Mouse (Mus musculus) lung, adult 2 months (tissue): Measurements from ENCODE around the gene C2cd3. TPM values are rescaled to one million over a fixed set of nuclear protein-coding genes. Genes with fewer than 3 reads are reported as not detected.

Experiments
- DNase-seq: peaks from one replicate; pipeline ENCODE4 v3.0.0; 2022
- H3K4me1 ChIP-seq: fragments of 200-500 bp; 2 replicates; pipeline ENCODE4 v1.6.1; 2011; ENCODE audit warnings: low read length; ENCODE audit not compliant: control insufficient read depth, insufficient read depth
- H3K4me3 ChIP-seq: fragments of 200-500 bp; replicated peaks from 2 replicates; pipeline ENCODE3; 2011; ENCODE audit warnings: low read depth, mild to moderate bottlenecking, control low read depth, low read length; ENCODE audit errors: extremely low read depth
- CTCF ChIP-seq: fragments of 200-500 bp; IDR thresholded peaks from 2 replicates; pipeline ENCODE4 v1.5.1; 2011; ENCODE audit warnings: mild to moderate bottlenecking, low read length, control low read depth; ENCODE audit not compliant: insufficient read depth
- POLR2A ChIP-seq: fragments of 200-500 bp; IDR thresholded peaks from 2 replicates; pipeline ENCODE4 v1.6.1; 2011; ENCODE audit warnings: low read depth, mild to moderate bottlenecking, control low read depth, low read length, borderline replicate concordance; ENCODE audit errors: extremely low read depth
- WGBS: fragments of 180-500 bp; shearing (Covaris S2); methylation state at CpG from one replicate; pipeline ENCODE4 v1.1.7; 2018; 5-methylcytosine and 5-hydroxymethylcytosine counted together
- polyA plus RNA-seq: library from polyadenylated mRNA; depleted of rRNA; stranded (reverse); fragments of >200 nt; gene quantifications from 2 replicates; pipeline ENCODE4 v1.2.3, GENCODE M21; 2012; rRNA removed

The C2cd3 gene
- 14.7 and 16.6 TPM in 2 replicates for polyA plus RNA-seq

DNA sequence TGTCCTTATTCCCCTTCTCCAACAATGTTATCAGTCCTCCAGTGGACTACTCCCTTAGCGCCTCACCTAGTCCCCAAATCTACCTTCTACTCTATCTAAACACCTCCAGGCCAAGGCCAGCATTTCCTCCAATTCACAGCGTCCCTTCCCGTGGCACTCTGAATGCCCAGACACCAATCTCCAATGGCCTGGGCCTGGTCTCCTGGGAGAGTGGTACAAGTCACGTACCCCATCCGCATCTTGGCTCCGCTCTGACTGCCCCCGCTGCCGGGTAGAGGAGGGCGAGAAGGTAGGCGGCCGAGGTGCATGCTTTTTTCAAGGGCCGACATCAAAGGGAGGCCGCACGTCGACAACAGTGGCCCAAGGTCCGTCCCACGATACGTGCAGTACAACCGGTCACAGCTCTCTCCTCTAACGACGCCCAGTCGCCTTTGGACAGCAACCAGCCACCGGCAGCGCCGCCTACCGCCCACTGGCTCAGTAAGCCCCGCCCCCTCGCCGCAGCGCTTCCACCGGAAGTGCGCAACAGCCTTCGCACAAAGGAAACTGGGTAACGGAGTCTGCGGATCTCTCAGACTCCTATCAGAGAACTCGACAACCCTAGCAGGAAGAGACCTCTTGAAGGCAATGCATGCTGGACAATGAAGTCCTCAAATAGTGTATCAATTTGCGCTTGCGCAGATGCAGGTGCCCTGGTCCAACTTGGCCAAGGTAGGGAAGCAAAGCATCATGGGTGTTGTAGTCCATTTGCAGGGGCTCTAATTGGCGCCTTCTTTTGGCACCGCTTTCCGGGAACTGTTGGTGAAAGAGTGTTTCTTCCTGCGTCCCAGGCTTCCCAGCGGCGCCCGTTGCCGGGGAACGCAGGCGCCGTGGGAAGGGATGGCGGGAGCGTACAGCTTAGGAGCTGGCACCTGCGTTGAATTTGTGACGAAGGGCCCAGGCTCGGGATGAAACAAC lies at the start of gene C2cd3, which contains the start of gene Ppme1:
C2cd3 (plus strand) TSS at position 739 of the 957 bp plus-strand sequence.
Ppme1 (minus strand) TSS at position 813 of the 957 bp plus-strand sequence.
- WGBS = under 1% methylated on average over 54 of the region's 54 CpGs
- TF ChIP-seq POLR2A (peak; percentile 98), CTCF (no peak)
- H3K4me3 ChIP-seq = peak within 1 kb of the TSS; percentile 90
- H3K4me1 ChIP-seq = no peaks in the 10 kb centered on the region; the same call in 1 of the 2 replicates
- DNase-seq = peak; percentile 98

DNA sequence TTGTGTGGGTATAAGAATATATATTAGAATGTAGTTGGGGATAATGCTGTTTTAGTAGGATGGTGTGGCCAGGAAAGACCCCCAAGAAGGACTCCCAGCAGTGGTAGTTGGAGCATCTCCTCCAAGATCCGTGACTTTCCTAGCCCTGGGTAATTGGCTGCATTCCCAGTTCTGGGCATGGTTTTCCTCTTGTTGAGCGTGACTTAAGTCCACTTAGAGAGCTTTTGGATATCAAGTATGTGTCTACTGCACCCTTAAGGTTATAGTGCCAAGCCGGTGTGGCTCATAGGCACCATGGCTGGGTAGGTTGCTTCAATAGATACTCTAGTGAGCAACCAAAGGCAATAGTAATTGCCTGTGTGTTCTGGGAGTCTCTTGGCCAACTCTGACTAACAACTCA lies 48.3 kb upstream of the C2cd3 start:
- H3K4me3 ChIP-seq = no peak overlapping the region
- H3K4me1 ChIP-seq = peaks cover 5% of the 10 kb centered on the region
- WGBS = 45% methylated on average over 3 of the region's 3 CpGs
- DNase-seq = peak; percentile 33
- no peak for TF ChIP-seq POLR2A
- TF ChIP-seq CTCF = no peak

DNA sequence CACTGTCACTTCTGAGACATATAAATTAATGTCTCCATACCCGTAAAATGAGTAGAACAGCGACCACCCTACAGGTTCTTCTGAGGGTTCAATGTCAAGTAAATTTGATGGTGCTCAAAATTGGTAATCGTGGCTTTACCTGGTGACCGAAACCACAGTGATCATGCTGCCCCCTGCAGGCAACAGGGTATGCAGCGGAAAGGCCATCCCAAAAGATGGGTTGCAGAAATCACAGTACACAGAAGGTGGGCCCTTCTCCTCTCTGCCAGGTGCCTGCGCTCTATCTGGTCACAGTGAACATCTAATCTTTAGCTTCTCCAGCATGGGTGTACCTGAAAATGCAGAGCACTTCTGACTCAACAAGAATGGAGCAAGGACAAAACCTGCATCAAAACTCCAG lies 46.6 kb upstream of the C2cd3 start:
- Histone ChIP-seq H3K4me3 (no peak overlapping the region), H3K4me1 (peaks cover 5% of the 10 kb centered on the region)
- TF ChIP-seq POLR2A (no peak), CTCF (peak; percentile 82)
- DNase-seq = peak; percentile 58
- 75% methylated on average over 6 of the region's 6 CpGs for WGBS

DNA sequence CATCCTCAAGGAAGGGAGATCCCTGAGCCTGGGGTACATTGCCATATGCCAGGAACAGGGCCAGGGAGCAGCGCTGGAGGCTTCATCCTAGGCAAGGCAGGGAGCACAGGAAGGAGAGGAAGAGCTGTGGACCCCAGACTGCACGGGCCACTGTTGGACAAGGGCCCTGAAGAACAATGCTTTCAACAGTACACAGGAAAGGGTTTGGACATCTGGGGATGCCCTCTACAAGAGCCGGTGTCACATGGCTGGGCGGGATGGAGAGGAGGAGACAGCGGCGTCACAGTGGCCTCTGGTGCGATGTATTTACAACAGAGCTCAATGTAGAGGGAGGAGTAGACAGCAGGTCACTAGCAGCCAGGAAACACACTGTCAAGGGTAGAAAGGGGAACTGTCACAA lies 44.5 kb upstream of the C2cd3 start:
- DNase-seq = no peak
- 62% methylated on average over 7 of the region's 7 CpGs for WGBS
- peaks cover 5% of the 10 kb centered on the region for H3K4me1 ChIP-seq
- H3K4me3 ChIP-seq = no peak overlapping the region
- TF ChIP-seq POLR2A (no peak), CTCF (no peak)

DNA sequence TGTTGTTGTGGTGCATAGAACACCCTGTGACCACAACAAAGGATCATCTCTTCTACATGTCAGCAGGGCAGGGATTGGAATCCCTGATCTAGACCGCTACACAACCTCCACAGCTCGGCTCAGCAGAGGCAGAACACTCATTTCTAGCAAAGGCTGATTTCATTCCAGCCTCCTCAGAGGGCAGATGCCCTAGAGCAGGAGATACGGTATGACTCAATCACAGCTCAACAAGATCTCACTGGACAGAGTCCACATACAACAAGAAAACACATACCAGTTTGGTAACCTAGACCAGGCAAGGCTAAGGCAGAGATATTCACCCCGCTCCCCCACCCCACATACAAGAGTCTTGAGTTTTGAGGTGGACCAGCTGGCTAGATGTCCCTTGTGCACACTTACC lies 43.4 kb upstream of the C2cd3 start:
- no peak for DNase-seq
- Histone ChIP-seq H3K4me1 (peaks cover 5% of the 10 kb centered on the region), H3K4me3 (no peak overlapping the region)
- 88% methylated on average over 4 of the region's 4 CpGs for WGBS
- TF ChIP-seq CTCF (no peak), POLR2A (no peak)

DNA sequence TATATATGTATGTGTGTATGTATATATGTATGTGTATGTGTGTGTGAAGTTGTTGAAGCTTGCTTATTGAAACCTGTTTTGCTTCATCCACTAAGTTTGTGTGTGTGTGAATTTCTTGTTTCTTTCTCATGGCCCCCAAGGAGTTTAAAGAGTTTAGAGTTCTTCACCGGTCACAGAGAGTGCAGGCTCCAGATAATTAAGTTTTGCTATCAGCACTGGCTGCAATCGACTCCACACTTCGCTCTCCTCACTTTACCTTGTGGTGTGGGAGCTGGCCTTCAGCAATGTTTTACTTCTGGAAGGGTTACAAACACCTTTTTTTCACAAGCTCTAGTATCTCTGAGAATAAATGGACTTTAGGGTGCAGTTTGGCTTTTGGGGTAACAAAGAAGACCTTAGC lies 40.8 kb upstream of the C2cd3 start:
- H3K4me3 ChIP-seq = no peak overlapping the region
- peaks cover 5% of the 10 kb centered on the region for H3K4me1 ChIP-seq
- no peak for DNase-seq
- 90% methylated on average over 3 of the region's 3 CpGs for WGBS
- TF ChIP-seq CTCF = no peak
- TF ChIP-seq POLR2A = no peak

DNA sequence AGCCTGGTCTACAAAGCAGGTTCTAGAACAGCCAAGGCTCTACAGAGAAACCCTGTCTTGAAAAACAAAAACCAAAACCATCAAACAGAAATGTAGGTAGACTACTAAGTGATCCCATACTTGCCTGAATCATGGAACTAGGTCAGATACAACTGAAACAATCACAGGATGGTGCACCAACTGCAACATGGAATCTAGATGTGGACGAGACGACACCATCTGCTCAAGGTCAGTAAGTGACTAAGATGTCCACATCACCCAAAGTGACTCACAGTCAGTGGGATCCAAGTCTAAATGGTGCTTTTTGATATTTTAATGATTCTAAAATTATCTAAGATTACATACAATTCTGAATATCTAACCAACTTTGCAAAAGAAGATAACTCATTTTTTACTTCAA lies 36.1 kb upstream of the C2cd3 start:
- WGBS = 91% methylated on average over 2 of the region's 2 CpGs
- no peak overlapping the region for H3K4me3 ChIP-seq
- no peak for DNase-seq
- TF ChIP-seq CTCF (no peak), POLR2A (no peak)
- no peaks in the 10 kb centered on the region for H3K4me1 ChIP-seq

DNA sequence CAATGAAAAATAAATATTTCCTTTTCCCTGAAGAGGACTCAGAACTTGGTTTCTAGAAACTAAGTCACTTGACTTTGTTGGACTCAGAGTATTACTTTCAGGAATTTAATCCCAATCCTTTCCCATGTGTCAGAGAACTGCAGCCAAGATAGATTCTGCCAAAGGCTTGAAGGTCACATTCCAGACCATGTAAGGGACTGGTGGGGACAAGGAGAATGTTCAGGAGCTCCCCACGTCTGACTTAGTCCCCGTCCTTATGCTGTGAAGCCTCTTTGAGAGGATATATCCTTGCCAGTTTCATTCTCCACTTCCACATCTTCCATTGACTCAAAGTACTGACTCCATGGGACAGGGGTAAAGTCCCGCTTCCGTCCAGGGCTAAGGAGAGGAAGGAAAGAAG lies 17.0 kb upstream of the C2cd3 start:
- no peak overlapping the region for H3K4me3 ChIP-seq
- H3K4me1 ChIP-seq = no peaks in the 10 kb centered on the region
- WGBS = 61% methylated on average over 4 of the region's 4 CpGs
- no peak for TF ChIP-seq POLR2A
- TF ChIP-seq CTCF = no peak
- DNase-seq = no peak

DNA sequence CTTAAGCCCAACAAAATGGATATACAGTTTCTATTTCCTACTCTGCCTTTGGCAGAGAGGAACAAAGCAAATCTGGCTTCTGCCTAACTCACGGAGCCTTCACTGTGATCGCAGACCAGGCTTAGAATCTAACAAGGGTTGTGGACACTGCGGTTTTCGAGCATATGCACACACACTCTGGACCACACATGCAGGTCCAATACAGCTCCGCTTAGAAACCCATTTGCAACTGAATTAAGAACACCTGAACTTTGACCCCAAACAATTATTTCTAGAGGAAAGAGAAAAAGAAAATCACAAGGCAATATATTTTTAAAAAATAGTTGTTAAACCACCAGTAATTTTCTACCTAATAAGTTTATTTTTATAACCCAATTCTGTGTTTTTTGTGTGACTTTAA lies 15.7 kb upstream of the C2cd3 start:
- no peak for TF ChIP-seq CTCF
- no peak for TF ChIP-seq POLR2A
- DNase-seq = no peak
- Histone ChIP-seq H3K4me3 (no peak overlapping the region), H3K4me1 (no peaks in the 10 kb centered on the region)
- 78% methylated on average over 5 of the region's 5 CpGs for WGBS

DNA sequence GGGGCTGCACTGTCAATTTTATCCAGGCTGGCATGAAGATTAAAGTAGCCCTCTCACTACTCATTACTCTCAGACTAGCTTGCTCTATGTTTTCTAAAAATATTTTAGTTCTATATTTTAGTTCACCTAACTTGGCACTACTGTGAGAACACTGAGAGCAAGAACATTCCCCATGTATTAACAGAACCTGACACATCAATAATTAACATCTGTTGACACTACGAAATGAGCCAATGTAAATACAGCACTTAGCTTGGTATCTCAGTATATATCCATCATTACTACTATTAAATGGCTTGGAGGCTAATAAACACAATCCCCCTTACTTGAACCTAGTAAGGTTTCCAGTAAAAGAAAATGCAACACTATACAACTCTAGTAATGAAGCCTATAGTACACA lies 15.3 kb upstream of the C2cd3 start:
- Histone ChIP-seq H3K4me1 (no peaks in the 10 kb centered on the region), H3K4me3 (no peak overlapping the region)
- TF ChIP-seq CTCF (no peak), POLR2A (no peak)
- 78% methylated on average over 1 of the region's 1 CpGs for WGBS
- DNase-seq = no peak
